Mouse (Mus musculus) megakaryocyte, adult 5-6 weeks (primary cell): Measurements from ENCODE around the gene Grxcr1. TPM values are rescaled to one million over a fixed set of nuclear protein-coding genes. Genes with fewer than 3 reads are reported as not detected.

Experiments used
- ATAC-seq: 2 replicates; pipeline ENCODE4 v1.8.0; 2016; ENCODE audit warnings: mild to moderate bottlenecking, inconsistent platforms; ENCODE audit not compliant: poor library complexity, severe bottlenecking
- total RNA-seq, 2 experiments: library from RNA; stranded (forward) in 1 of 2; stranded (reverse) in 1 of 2; fragments of 153-499, 151-499 nt in 1 of 2; fragments of 221-1000, 200-1000 nt in 1 of 2; gene quantifications; 2 replicates each; pipeline versions ENCODE4 v1.2.3 to v1.2.4; 2015 to 2017

Grxcr1 gene
- total RNA-seq (2015), result not detected in 2 replicates
- not detected in 2 replicates for total RNA-seq (2017)

- no peak for ATAC-seq
These were observed at the start of gene Grxcr1 for GRCm38 (mm10) chr5:68031744-68032143. Gene Grxcr1 (plus strand): TSS chr5:68031835.

GRCm38 (mm10) chr5:67981946-67982526 lies 49.6 kb upstream of the Grxcr1 start:
- ATAC-seq, result no peak

GRCm38 (mm10) chr5:67990426-67990825 lies 41.2 kb upstream of the Grxcr1 start:
- no peak for ATAC-seq

GRCm38 (mm10) chr5:68002611-68003010 lies 29.0 kb upstream of the Grxcr1 start:
- ATAC-seq, result no peak

- no peak for ATAC-seq
These were observed 27.7 kb upstream of the Grxcr1 start for GRCm38 (mm10) chr5:68003904-68004303.

- no peak for ATAC-seq
These were observed 27.2 kb upstream of the Grxcr1 start for GRCm38 (mm10) chr5:68004419-68004818.

- peak; percentile 68 for ATAC-seq
These were observed 24.6 kb upstream of the Grxcr1 start for GRCm38 (mm10) chr5:68007074-68007473.

- ATAC-seq, result no peak
These were observed 20.1 kb upstream of the Grxcr1 start for GRCm38 (mm10) chr5:68011569-68011968.

GRCm38 (mm10) chr5:68012618-68013017 lies 19.0 kb upstream of the Grxcr1 start:
- peak; percentile 96 for ATAC-seq

GRCm38 (mm10) chr5:68020870-68021269 lies 10.8 kb upstream of the Grxcr1 start:
- ATAC-seq, result peak; percentile 89

- no peak for ATAC-seq
These were observed 4.8 kb upstream of the Grxcr1 start for GRCm38 (mm10) chr5:68026658-68027422.

- ATAC-seq, result peak; percentile 60
These were observed 4.2 kb upstream of the Grxcr1 start for GRCm38 (mm10) chr5:68027474-68027873.

GRCm38 (mm10) chr5:68033345-68033744 lies 1.7 kb downstream of the Grxcr1 start:
- peak; percentile 95 for ATAC-seq

- peak; percentile 72 for ATAC-seq
These were observed 7.4 kb downstream of the Grxcr1 start for GRCm38 (mm10) chr5:68039077-68039476.

- ATAC-seq, result peak; percentile 52
These were observed 11.7 kb downstream of the Grxcr1 start for GRCm38 (mm10) chr5:68043339-68043738.

GRCm38 (mm10) chr5:68048783-68049182 lies 17.1 kb downstream of the Grxcr1 start:
- peak; percentile 74 for ATAC-seq

- peak; percentile 81 for ATAC-seq
These were observed 17.9 kb downstream of the Grxcr1 start for GRCm38 (mm10) chr5:68049536-68049935.

GRCm38 (mm10) chr5:68051101-68051500 lies 19.5 kb downstream of the Grxcr1 start:
- ATAC-seq, result no peak

GRCm38 (mm10) chr5:68057574-68057973 lies 25.9 kb downstream of the Grxcr1 start:
- ATAC-seq, result no peak

- no peak for ATAC-seq
These were observed 37.1 kb downstream of the Grxcr1 start for GRCm38 (mm10) chr5:68068694-68069093.

GRCm38 (mm10) chr5:68070308-68070707 lies 38.7 kb downstream of the Grxcr1 start:
- no peak for ATAC-seq

- no peak for ATAC-seq
These were observed 40.2 kb downstream of the Grxcr1 start for GRCm38 (mm10) chr5:68071857-68072256.
